Mouse (Mus musculus) embryonic facial prominence, embryonic 12.5 days (tissue): Measurements from ENCODE around the gene Gng8. TPM values are rescaled to one million over a fixed set of nuclear protein-coding genes. Genes with fewer than 3 reads are reported as not detected.

ENCODE experiments used
- ATAC-seq: fragments of 200-750 bp; cut with Nextera tagmentation; 2 replicates; pipeline ENCODE4 v1.8.0; 2017; ENCODE audit not compliant: insufficient number of reproducible peaks, insufficient read depth, low FRiP score, low TSS enrichment
- H3K27ac ChIP-seq: fragments of 300-500 bp; sonication (generic); 2 replicates; pipeline ENCODE4 v1.5.1; 2016; ENCODE audit warnings: mild to moderate bottlenecking
- H3K27me3 ChIP-seq: fragments of 300-500 bp; sonication (generic); 2 replicates; pipeline ENCODE4 v1.6.1; 2016; ENCODE audit warnings: mild to moderate bottlenecking, moderate library complexity
- H3K36me3 ChIP-seq: fragments of 300-500 bp; sonication (generic); 2 replicates; pipeline ENCODE4 v1.6.1; 2016; ENCODE audit warnings: mild to moderate bottlenecking
- H3K4me1 ChIP-seq: fragments of 300-500 bp; sonication (generic); 2 replicates; pipeline ENCODE4 v1.6.1; 2016
- H3K4me2 ChIP-seq: fragments of 300-500 bp; sonication (generic); replicated peaks from 2 replicates; pipeline ENCODE4 v1.6.1; 2016; ENCODE audit warnings: mild to moderate bottlenecking, moderate library complexity
- H3K4me3 ChIP-seq: fragments of 300-500 bp; sonication (generic); 2 replicates; pipeline ENCODE4 v1.5.1; 2016; ENCODE audit warnings: mild to moderate bottlenecking
- H3K9ac ChIP-seq: fragments of 300-500 bp; sonication (generic); 2 replicates; pipeline ENCODE4 v1.6.1; 2016; ENCODE audit warnings: mild to moderate bottlenecking, moderate library complexity
- H3K9me3 ChIP-seq: fragments of 300-500 bp; sonication (generic); 2 replicates; pipeline ENCODE4 v1.6.1; 2016; ENCODE audit warnings: mild to moderate bottlenecking, moderate library complexity
- WGBS: fragments of 180-500 bp; shearing (Covaris S2); methylation state at CpG from one replicate; pipeline ENCODE4 v1.1.7; 2016; 5-methylcytosine and 5-hydroxymethylcytosine counted together
- polyA plus RNA-seq: library from polyadenylated mRNA; unstranded; fragments of >200 nt; fragmentation: Nextera tagmentation; extraction: Ambion mirVana; gene quantifications from 2 replicates; pipeline ENCODE4 v1.2.1, GENCODE M21; 2016

Gene Gng8
- polyA plus RNA-seq, 1 experiment from 2014 or later, result 22.7 TPM

DNA sequence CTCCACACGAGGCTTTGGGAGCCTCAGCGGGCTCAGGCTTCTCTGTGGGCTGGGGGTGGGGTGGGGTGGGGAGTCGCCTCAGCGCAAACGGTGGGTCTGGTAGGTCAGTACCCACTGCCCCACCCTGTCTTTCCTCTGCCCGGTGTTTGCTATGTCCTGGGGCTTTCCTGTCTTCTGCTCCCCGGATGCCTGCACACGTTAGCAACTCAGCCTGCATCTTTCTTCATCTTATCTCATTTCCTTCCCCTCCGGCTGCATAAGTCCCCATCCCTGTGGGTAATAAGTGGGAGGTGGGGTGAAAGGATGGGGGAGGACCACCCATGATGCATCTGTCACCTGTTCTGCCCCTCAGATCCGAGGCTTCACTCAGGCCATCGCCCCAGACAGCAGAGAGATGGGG lies 16.8 kb downstream of the Gng8 start:
- no peaks in the 10 kb centered on the region for H3K9me3 ChIP-seq
- no peaks in the 10 kb centered on the region for H3K27me3 ChIP-seq
- 50% methylated on average over 11 of the region's 11 CpGs for whole genome bisulfite sequencing
- no peaks in the 10 kb centered on the region for H3K36me3 ChIP-seq
- H3K4me3 ChIP-seq, result no peak overlapping the region
- no peak overlapping the region for H3K27ac ChIP-seq
- ATAC-seq, result no peak
- H3K4me2 ChIP-seq, result 0 out of 2 replicates have a peak overlapping the region, but pooled peaks have one; percentile 9
- H3K9ac ChIP-seq, result no peak overlapping the region
- H3K4me1 ChIP-seq, result peaks cover 41% of the 10 kb centered on the region

DNA sequence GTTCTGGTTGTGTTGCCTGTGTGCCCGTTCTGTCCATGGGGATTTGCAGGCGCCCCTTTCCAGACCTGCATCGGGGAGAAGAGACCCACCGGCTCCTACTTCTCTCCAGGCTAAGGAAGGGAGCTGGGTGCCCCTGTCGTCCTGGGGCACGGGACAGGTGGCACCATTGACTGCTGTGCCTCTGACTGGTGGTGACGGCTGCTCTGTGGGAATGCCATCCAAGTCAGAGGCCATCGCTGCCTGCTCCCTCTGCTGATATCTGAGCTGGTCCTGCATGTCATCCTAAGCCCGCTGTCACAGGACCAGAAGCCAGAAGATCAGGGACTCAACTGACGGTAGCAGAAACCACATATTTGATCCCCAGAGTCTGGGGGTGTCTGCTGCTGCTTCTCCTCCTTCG lies 17.3 kb downstream of the Gng8 start:
- 0 out of 2 replicates have a peak overlapping the region, but pooled peaks have one; percentile 9 for H3K4me2 ChIP-seq
- no peak overlapping the region for H3K27ac ChIP-seq
- peaks cover 41% of the 10 kb centered on the region for H3K4me1 ChIP-seq
- WGBS, result 58% methylated on average over 11 of the region's 11 CpGs
- no peaks in the 10 kb centered on the region for H3K9me3 ChIP-seq
- H3K4me3 ChIP-seq, result no peak overlapping the region
- no peak overlapping the region; the same call in 1 of the 2 replicates for H3K9ac ChIP-seq
- H3K36me3 ChIP-seq, result no peaks in the 10 kb centered on the region
- no peaks in the 10 kb centered on the region for H3K27me3 ChIP-seq
- ATAC-seq, result no peak

DNA sequence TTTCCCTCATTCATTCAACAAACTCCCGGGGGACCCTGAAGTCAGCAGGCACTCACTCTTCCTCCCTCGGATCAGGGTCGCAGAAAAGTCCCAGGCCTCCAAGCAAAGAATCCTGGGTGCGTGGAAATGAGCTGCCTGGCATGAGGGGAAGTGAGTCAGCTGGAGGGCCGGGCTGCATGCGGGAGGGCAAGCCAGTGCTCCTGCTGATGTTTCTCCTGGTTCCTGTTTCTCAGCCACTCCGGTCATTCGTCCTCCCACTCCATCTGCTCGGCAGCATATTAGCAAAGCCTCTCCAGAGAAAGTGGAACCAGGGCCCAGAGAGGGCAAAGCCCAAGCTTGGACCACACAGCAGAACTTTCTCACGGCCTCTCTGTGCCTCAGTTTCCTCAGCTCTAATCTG lies 18.3 kb downstream of the Gng8 start:
- Histone ChIP-seq H3K27me3 (no peaks in the 10 kb centered on the region), H3K9ac (no peak overlapping the region), H3K4me1 (peaks cover 41% of the 10 kb centered on the region), H3K4me2 (no peak overlapping the region), H3K36me3 (peaks cover 9% of the 10 kb centered on the region), H3K4me3 (no peak overlapping the region), H3K9me3 (no peaks in the 10 kb centered on the region), H3K27ac (no peak overlapping the region)
- ATAC-seq, result no peak
- 51% methylated on average over 10 of the region's 10 CpGs for WGBS

DNA sequence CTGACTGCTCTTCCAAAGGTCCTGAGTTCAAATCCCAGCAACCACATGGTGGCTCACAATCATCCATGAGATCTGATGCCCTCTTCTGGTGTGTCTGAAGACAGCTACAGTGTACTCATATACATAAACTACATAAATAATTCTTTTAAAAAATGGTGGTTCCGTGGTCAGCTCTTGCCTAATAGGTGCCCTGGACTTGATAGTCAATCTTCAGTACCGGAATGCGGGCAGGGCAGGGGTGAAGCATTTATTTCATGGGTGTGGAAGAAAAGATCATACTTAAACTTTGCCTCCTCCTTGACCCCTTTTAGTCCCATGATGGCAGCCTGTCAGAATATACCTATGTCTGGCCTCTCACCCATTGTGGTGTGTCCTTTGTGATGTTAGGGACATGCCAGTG lies 20.3 kb downstream of the Gng8 start:
- Histone ChIP-seq H3K4me1 (peaks cover 26% of the 10 kb centered on the region), H3K27me3 (no peaks in the 10 kb centered on the region), H3K36me3 (peaks cover 28% of the 10 kb centered on the region), H3K27ac (no peak overlapping the region), H3K9me3 (no peaks in the 10 kb centered on the region), H3K4me3 (no peak overlapping the region), H3K9ac (no peak overlapping the region), H3K4me2 (no peak overlapping the region)
- WGBS, result 91% methylated on average over 3 of the region's 3 CpGs
- no peak for ATAC-seq

DNA sequence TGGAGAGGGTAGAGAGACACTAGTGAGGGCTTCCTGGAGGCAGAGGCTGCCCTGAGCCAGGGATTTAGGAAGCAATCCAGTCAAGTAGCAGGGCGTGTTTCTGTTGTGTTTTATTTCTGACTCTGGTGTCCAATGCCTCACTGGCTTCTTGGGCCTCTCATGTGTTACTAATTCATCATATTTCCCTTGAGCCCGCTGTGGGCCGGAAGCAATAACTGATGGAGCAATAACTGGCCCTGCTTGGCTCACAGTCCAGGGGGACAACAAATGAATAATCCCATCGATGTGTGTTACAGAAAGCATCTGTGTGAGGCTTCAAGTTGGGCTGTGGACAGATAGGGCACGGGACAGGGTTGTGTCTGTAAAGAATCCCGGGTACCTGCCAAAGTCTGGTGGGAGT lies 20.8 kb downstream of the Gng8 start:
- 59% methylated on average over 6 of the region's 6 CpGs for WGBS
- Histone ChIP-seq H3K4me3 (no peak overlapping the region), H3K36me3 (peaks cover 32% of the 10 kb centered on the region), H3K27ac (no peak overlapping the region), H3K4me1 (peaks cover 26% of the 10 kb centered on the region), H3K4me2 (no peak overlapping the region), H3K27me3 (no peaks in the 10 kb centered on the region), H3K9ac (no peak overlapping the region), H3K9me3 (no peaks in the 10 kb centered on the region)
- no peak for ATAC-seq

DNA sequence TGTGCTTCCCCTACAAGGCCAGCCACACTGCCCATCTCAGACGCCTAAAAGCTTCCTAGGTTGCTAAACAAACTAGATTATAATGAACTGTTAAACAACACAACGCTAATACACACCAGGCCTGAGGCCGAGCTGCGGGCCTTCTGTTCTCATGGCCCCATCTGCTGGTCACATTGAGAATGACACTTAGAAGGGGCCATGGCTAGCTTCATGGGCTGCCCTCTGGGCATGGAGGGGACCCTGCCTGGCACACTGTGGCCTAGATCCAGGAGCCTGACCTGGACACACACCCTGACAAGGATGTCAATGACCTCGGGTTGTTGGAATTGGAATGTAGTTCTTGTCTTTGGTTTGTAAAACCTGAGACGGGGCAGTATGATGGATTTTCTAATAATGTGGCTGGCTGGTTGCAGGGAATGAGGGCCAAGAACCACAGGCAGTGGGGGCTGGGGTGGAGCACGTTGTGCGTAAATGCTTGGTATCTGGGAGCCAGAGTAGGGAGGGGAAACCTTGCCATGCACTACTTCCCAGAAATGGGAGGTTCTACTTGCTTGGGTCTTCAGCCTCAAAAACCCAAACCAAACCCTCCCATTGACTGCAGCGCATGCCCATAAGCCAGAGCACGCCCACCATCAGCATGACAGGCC lies 22.3 kb downstream of the Gng8 start:
- H3K4me3 ChIP-seq, result no peak overlapping the region
- H3K36me3 ChIP-seq, result peaks cover 48% of the 10 kb centered on the region
- peaks cover 22% of the 10 kb centered on the region for H3K4me1 ChIP-seq
- H3K27ac ChIP-seq, result no peak overlapping the region
- no peaks in the 10 kb centered on the region for H3K9me3 ChIP-seq
- no peak overlapping the region for H3K9ac ChIP-seq
- no peak overlapping the region for H3K4me2 ChIP-seq
- H3K27me3 ChIP-seq, result no peaks in the 10 kb centered on the region
- ATAC-seq, result peak; percentile 18; the same call in 1 of the 2 replicates
- 36% methylated on average over 10 of the region's 10 CpGs for WGBS

DNA sequence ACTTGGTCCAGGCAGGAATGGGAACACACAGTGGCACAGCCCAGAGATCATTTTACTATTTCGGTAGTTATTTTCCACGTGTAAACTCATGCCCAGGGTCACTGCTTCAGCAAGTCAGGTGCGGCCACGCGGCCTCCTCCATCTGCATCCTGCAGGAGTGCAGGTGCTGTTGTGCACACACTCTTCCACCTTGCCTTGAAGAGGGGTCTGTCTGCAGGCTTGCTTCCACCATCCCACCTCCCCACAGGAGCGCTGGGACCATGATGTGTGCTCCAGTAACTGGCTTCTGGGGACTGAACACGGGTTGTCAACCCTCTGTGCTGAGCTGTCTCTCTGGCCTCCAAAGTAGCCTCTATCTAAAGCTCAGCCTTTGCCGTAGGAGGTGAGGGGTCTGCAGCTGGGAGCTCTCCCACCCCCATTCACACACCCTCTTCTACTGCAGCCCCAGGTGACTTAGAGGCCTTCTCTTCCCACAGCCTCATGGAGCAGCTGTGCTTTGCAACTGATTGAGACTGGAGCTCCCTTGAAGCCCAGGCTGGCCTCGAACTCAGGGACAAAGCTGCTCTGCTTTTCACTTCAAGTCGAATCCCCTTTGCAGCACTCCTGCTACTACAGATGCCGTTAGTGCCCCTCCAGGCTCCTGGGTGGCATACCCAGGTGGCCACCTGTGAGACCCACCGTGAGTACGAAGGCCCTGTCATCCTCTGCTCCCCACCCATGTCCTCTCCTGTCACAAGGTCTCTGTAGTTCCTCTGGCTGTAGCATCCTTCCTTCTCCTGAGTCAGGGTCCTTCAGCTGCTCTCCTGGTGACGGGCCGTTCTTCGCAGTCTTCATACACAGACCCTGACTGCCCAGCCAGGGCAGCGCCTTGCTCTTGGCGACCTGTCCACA lies 23.1 kb downstream of the Gng8 start:
- ATAC-seq, result no peak
- Histone ChIP-seq H3K4me3 (no peak overlapping the region), H3K4me1 (peaks cover 22% of the 10 kb centered on the region), H3K9ac (no peak overlapping the region), H3K27ac (no peak overlapping the region), H3K9me3 (no peaks in the 10 kb centered on the region), H3K4me2 (no peak overlapping the region), H3K27me3 (no peaks in the 10 kb centered on the region), H3K36me3 (peaks cover 55% of the 10 kb centered on the region)
- WGBS, result 82% methylated on average over 18 of the region's 18 CpGs

DNA sequence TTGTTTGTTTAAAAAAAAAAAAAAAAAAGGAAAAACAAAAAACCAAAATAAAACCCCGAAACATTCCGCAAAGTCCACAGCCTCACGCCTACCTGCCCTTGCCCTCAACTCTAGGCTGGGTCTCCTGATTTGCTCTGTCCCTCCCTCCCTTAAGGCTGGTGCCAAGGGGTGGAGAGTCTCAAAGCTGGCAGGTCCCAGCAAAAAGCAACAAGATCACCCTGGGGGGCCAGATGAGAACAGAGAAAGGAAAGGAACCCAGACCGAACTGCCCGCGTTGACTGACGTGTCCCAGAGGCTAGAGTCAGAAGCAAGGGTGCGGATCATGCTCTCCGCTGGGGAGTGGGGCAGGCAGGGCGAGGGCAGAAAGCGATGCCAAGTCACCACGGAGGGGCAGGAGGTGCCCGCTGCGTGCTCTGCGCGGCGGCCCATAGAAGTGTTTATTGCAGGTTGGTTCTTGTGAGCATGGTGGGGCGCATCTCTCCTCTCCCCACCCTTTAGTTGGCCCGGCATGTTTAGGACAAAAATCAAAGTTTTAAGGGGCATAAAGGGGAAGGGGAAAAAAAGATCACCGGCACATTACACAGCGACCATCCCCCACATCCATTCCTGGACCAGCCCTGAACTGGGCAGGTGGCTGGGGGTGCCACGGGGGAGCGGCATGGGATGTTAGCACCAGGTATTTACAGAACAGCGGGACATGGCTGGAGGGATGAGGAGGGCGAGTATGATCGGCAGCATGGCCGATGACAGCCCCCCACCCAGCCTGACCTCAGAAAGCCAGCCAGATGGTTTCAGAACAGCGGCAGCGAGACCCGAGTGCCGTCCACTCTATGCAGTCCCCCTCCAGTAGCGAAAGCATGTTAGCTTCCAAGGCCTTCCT lies 24.1 kb downstream of the Gng8 start:
- Histone ChIP-seq H3K9me3 (no peaks in the 10 kb centered on the region), H3K27me3 (no peaks in the 10 kb centered on the region), H3K4me1 (peaks cover 27% of the 10 kb centered on the region), H3K36me3 (peaks cover 55% of the 10 kb centered on the region), H3K4me2 (no peak overlapping the region), H3K9ac (no peak overlapping the region), H3K4me3 (no peak overlapping the region), H3K27ac (no peak overlapping the region)
- 89% methylated on average over 32 of the region's 32 CpGs for WGBS
- ATAC-seq, result no peak

DNA sequence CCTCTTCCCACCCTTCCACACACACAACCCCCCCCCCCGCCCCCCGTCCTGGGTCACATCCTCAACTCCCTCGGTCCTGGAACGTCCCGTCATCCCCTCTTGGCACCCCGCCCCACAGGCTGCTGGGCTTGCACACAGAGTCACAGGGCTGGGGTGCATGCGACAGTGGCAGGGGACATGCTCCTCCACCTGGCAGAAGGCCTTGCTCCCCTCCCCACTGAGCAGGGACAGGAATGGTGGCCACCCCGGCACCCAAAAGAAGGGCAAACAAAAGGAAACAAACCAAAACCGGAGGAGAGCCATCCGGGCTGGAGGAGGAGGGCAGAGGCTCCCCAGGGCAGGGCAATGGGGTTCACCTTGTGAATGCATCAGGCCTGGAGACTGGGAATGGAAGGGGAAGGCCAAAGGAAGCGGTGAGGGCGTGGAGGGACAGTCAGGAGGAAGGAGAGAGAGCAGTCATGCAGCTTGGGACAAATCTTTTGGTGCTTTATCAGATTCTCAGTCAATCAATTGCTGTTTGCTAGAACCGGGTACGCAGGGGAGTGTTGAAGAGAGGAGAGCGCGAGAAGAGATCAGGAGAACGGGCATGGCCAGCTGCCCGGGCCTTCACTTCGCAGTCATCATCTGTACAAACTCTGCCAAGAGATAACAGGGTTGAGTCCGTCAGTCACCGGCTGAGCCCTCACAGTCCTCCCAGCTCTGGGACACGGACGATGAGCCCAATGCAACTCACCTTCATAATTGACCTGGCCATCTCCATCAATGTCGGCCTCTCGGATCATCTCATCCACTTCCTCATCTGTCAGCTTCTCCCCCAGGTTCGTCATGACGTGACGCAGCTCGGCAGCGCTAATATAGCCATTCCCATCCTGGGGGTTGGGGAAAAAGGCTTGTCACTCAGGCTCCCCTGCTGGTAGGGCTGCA lies 25.0 kb downstream of the Gng8 start:
- Histone ChIP-seq H3K9ac (no peak overlapping the region), H3K36me3 (peaks cover 55% of the 10 kb centered on the region)

DNA sequence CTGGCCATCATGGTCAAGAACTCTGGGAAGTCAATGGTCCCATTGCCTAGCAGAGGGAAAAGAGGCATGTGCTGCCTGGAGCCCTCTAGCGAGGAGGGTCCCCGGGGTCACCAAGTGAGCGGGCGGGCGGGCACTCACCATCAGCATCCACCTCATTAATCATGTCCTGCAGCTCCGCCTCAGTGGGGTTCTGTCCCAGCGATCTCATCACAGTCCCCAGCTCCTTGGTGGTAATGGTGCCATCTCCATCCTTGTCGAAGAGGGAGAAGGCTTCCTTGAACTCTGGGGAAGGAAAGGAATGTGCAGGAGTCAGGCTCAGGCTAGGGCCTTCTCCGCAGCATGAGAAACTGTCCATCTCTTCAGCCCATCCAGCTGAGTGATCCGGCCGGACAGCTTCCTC lies 25.9 kb downstream of the Gng8 start:
- no peak for ATAC-seq
- Histone ChIP-seq H3K27ac (no peak overlapping the region), H3K9me3 (no peaks in the 10 kb centered on the region), H3K27me3 (no peaks in the 10 kb centered on the region), H3K9ac (no peak overlapping the region), H3K36me3 (peaks cover 55% of the 10 kb centered on the region), H3K4me1 (peaks cover 41% of the 10 kb centered on the region), H3K4me2 (no peak overlapping the region), H3K4me3 (no peak overlapping the region)
- 85% methylated on average over 11 of the region's 11 CpGs for WGBS

More for the DNA sequence above, 25.0 kb downstream of the Gng8 start:
- 87% methylated on average over 30 of the region's 30 CpGs for WGBS
- Histone ChIP-seq H3K27me3 (no peaks in the 10 kb centered on the region), H3K27ac (no peak overlapping the region), H3K4me2 (no peak overlapping the region), H3K4me1 (peaks cover 36% of the 10 kb centered on the region), H3K4me3 (no peak overlapping the region), H3K9me3 (no peaks in the 10 kb centered on the region)
- no peak for ATAC-seq

DNA sequence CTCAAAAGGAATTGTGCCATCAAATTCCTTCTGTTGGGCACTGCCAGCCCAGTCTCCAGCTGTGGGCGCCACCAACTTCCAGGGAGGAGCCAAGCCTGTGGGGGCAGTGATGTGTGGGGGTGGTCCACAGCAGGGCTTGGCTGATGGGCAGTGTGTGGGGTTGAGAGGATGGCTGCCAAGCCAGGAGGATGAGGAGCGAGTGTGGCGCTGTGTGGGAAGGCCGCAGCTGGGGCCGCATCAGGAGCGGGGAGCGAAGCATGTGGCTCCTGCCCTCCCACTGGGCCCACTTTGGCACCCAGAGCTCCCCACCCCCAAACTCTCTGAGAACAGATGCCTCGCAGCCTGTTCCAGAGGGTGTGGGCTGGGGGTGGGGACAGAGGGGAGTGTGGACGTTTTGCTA lies 26.4 kb downstream of the Gng8 start:
- H3K9me3 ChIP-seq, result no peaks in the 10 kb centered on the region
- H3K27me3 ChIP-seq, result no peaks in the 10 kb centered on the region
- H3K4me1 ChIP-seq, result peaks cover 46% of the 10 kb centered on the region
- ATAC-seq, result no peak
- H3K27ac ChIP-seq, result no peak overlapping the region
- peaks cover 55% of the 10 kb centered on the region for H3K36me3 ChIP-seq
- H3K4me3 ChIP-seq, result no peak overlapping the region
- H3K4me2 ChIP-seq, result no peak overlapping the region
- no peak overlapping the region for H3K9ac ChIP-seq
- WGBS, result 90% methylated on average over 9 of the region's 9 CpGs
